Mouse (Mus musculus): Measurements from ENCODE around the gene Nhlh1. TPM values are rescaled to one million over a fixed set of nuclear protein-coding genes. Genes with fewer than 3 reads are reported as not detected.

The Nhlh1 gene
- total RNA-seq (2021), result 1 to 10 TPM; 1.8 TPM
- long read RNA-seq, partial matches to known transcripts, result 0 of 1 reads
- long read RNA-seq, other reads (novel, unspliced or antisense), result 1 of 1 reads

- DNase-seq (ENCODE audit: low spot score in 2 of 2), result no peak
Measured at GRCm38 (mm10) chr1:172057491-172057921, at the start of gene Nhlh1. Gene Nhlh1 (minus strand): TSS chr1:172057573.

- no peak for DNase-seq (ENCODE audit: low spot score in 2 of 2)
Measured at GRCm38 (mm10) chr1:172105101-172105500, 47.7 kb upstream of the Nhlh1 start.

- no peak for DNase-seq (ENCODE audit: low spot score in 2 of 2)
Measured at GRCm38 (mm10) chr1:172103619-172104018, 46.2 kb upstream of the Nhlh1 start.

- DNase-seq (ENCODE audit: low spot score in 2 of 2), result no peak
Measured at GRCm38 (mm10) chr1:172099325-172100033, 42.1 kb upstream of the Nhlh1 start.

GRCm38 (mm10) chr1:172095202-172095601 lies 37.8 kb upstream of the Nhlh1 start:
- DNase-seq (ENCODE audit: low spot score in 2 of 2), result no peak

- DNase-seq (ENCODE audit: low spot score in 2 of 2), result no peak
Measured at GRCm38 (mm10) chr1:172094295-172094694, 36.9 kb upstream of the Nhlh1 start.

- DNase-seq (ENCODE audit: low spot score in 2 of 2), result no peak
Measured at GRCm38 (mm10) chr1:172093522-172093921, 36.1 kb upstream of the Nhlh1 start.

GRCm38 (mm10) chr1:172082899-172083445 lies 25.6 kb upstream of the Nhlh1 start:
- DNase-seq (ENCODE audit: low spot score in 2 of 2), result no peak

GRCm38 (mm10) chr1:172082101-172082898 lies 24.9 kb upstream of the Nhlh1 start, which contains the start of the genes Copa and Ncstn:
Gene Copa (plus strand): TSS chr1:172082529.
Gene Ncstn (minus strand): TSS chr1:172082795.
- peak; percentile 91 to 94 for DNase-seq (ENCODE audit: low spot score in 2 of 2)

GRCm38 (mm10) chr1:172077981-172078380 lies 20.6 kb upstream of the Nhlh1 start:
- no peak for DNase-seq (ENCODE audit: low spot score in 2 of 2)

- no peak for DNase-seq (ENCODE audit: low spot score in 2 of 2)
Measured at GRCm38 (mm10) chr1:172072604-172073003, 15.2 kb upstream of the Nhlh1 start.

- no peak for DNase-seq (ENCODE audit: low spot score in 2 of 2)
Measured at GRCm38 (mm10) chr1:172071556-172071955, 14.2 kb upstream of the Nhlh1 start.

- no peak for DNase-seq (ENCODE audit: low spot score in 2 of 2)
Measured at GRCm38 (mm10) chr1:172070227-172070626, 12.9 kb upstream of the Nhlh1 start.

- DNase-seq (ENCODE audit: low spot score in 2 of 2), result peak; percentile 65 to 68
Measured at GRCm38 (mm10) chr1:172064613-172065141, 7.3 kb upstream of the Nhlh1 start.

GRCm38 (mm10) chr1:172063291-172064023 lies 6.1 kb upstream of the Nhlh1 start:
- DNase-seq (ENCODE audit: low spot score in 2 of 2), result no peak

- DNase-seq (ENCODE audit: low spot score in 2 of 2), result no peak
Measured at GRCm38 (mm10) chr1:172062101-172062500, 4.7 kb upstream of the Nhlh1 start.

GRCm38 (mm10) chr1:172061217-172061616 lies 3.8 kb upstream of the Nhlh1 start:
- DNase-seq (ENCODE audit: low spot score in 2 of 2), result no peak

GRCm38 (mm10) chr1:172060659-172061058 lies 3.3 kb upstream of the Nhlh1 start:
- no peak for DNase-seq (ENCODE audit: low spot score in 2 of 2)

GRCm38 (mm10) chr1:172058874-172059273 lies 1.5 kb upstream of the Nhlh1 start:
- no peak for DNase-seq (ENCODE audit: low spot score in 2 of 2)

- DNase-seq (ENCODE audit: low spot score in 2 of 2), result no peak
Measured at GRCm38 (mm10) chr1:172058321-172058720, 948 bp upstream of the Nhlh1 start.

- no peak for DNase-seq (ENCODE audit: low spot score in 2 of 2)
Measured at GRCm38 (mm10) chr1:172056251-172056650, 1.1 kb downstream of the Nhlh1 start.

All from layer of hippocampus, postnatal 10 days (tissue).